Mouse (Mus musculus): ENCODE measurements around the gene Nr2f1. TPM values are rescaled to one million over a fixed set of nuclear protein-coding genes. Genes with fewer than 3 reads are reported as not detected.

Gene Nr2f1
- polyA plus RNA-seq, 1 experiment from 2014 or later, result 57.4 TPM

Other genes starting within 250 kb of the Nr2f1 start
- gene Pou5f2, start 174.9 kb downstream of the Nr2f1 start, polyA plus RNA-seq (2015; fragmentation: Nextera tagmentation; extraction: Ambion mirVana), result 1.2 and 1.3 TPM in 2 replicates

Data from hindbrain, embryonic 15.5 days (tissue).